Mouse (Mus musculus): Measurements from ENCODE around the gene Rcbtb2. TPM values are rescaled to one million over a fixed set of nuclear protein-coding genes. Genes with fewer than 3 reads are reported as not detected.

Rcbtb2 gene
- polyA plus RNA-seq, 1 experiment, result 48.4 TPM

DNA sequence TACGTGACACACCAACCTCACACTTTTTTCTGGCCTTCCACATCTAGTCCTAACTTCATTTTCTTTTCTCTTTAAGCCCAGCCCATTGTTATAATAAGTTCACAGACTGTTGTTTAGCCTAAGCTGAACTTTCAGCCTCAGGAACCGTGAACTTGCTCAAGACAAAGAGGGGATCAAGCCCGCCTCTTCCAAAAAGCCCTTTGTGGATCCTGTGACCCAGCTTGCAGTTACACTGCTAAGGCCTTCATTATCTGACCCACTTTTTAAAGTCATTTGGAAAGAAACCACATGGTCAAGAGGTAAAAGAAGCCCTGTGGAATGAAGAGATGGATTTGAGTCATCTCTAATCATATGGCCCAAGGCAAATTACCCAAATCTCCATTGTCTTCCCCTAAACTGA lies 19.0 kb downstream of the Rcbtb2 start:
- Histone ChIP-seq H3K27me3 (ENCODE audit: control insufficient read depth, insufficient read depth, low read length) (no peaks in the 10 kb centered on the region), H3K36me3 (ENCODE audit: control insufficient read depth, insufficient read depth, low read length) (no peaks in the 10 kb centered on the region), H3K4me1 (ENCODE audit: control insufficient read depth, insufficient read depth, low read length) (peaks cover 4% of the 10 kb centered on the region), H3K27ac (ENCODE audit: control insufficient read depth, insufficient read depth, low read depth, low read length) (no peak overlapping the region), H3K4me3 (ENCODE audit: control insufficient read depth, low read depth, low read length) (no peak overlapping the region)
- TF ChIP-seq CTCF (IDR thresholded peaks at IDR 0.05; ENCODE audit: control insufficient read depth, insufficient read depth, insufficient replicate concordance, low read depth, low read length) (no peak), POLR2A (IDR thresholded peaks at IDR 0.05; ENCODE audit: control insufficient read depth, low read depth, low read length) (no peak)

DNA sequence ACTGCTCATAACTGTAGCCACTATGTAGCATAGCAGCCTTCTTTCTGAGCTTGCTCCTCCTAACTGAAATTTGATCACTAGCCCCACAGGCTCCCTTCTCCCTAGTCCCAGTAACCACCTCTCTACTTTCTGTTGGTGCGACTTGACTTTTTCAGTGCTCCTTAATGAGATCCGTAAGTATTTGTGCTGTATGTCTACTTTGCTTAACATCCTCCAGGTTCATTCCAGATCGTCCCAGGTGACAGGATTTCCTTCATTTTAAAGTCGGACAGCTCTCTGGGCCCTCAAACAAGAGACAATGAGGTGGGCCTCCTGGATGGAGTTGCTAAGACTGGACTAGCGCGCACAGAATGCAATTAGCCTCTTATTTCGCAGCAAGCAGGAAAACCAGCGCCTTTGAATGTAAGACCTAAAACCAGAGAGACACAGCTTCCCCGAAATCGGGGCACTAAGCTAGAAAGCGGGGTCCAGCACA lies 19.6 kb downstream of the Rcbtb2 start:
- H3K27me3 ChIP-seq (ENCODE audit: control insufficient read depth, insufficient read depth, low read length), result no peaks in the 10 kb centered on the region
- H3K36me3 ChIP-seq (ENCODE audit: control insufficient read depth, insufficient read depth, low read length), result no peaks in the 10 kb centered on the region
- H3K27ac ChIP-seq (ENCODE audit: control insufficient read depth, insufficient read depth, low read depth, low read length), result peak overlapping the region; percentile 83
- H3K4me1 ChIP-seq (ENCODE audit: control insufficient read depth, insufficient read depth, low read length), result peaks cover 4% of the 10 kb centered on the region
- no peak for TF ChIP-seq POLR2A (IDR thresholded peaks at IDR 0.05; ENCODE audit: control insufficient read depth, low read depth, low read length)
- no peak for TF ChIP-seq CTCF (IDR thresholded peaks at IDR 0.05; ENCODE audit: control insufficient read depth, insufficient read depth, insufficient replicate concordance, low read depth, low read length)
- peak overlapping the region; percentile 95 for H3K4me3 ChIP-seq (ENCODE audit: control insufficient read depth, low read depth, low read length)

DNA sequence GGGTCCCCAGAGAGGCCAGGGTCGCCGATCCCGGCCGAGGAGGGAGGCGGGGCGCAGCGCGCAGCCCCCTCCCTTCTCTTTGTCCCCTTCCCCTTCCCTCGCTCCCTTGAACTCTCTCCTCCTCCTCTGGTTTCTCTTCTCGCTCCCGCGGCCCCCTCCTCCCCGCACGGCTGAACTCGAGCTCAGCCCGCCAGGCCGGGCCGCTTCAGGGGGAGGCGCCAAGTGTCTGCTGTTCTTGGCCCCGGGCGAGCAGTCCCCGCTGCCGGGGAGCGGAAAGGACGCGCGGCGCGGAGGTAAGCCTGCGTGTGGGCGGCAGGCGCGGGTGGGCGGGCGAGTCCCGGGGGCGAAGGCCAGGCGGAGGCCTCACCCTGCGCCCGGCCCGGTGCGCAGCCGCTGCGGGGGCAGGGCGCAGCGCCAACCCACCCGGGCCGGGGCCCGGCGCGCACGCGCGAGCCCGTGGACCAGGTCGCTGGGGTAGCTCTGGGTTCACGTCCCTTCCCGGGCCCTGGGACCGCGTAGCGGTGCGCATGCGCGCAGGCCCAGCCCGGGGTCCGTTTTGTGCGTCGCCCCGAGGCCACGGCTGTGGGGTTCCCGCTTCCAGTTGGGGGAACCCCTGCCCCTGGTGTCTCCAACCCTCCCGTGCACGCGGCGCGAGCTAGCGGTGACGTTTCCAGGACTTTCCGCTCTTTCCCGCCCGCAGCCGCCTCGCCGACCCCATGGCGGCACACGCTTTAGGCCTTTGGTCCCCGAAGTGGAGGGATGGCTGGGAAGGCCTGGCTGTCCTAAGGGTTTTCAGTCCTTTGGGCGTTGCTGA lies 20.3 kb downstream of the Rcbtb2 start:
- H3K27ac ChIP-seq (ENCODE audit: control insufficient read depth, insufficient read depth, low read depth, low read length), result peak overlapping the region; percentile 96
- no peaks in the 10 kb centered on the region for H3K27me3 ChIP-seq (ENCODE audit: control insufficient read depth, insufficient read depth, low read length)
- TF ChIP-seq POLR2A (IDR thresholded peaks at IDR 0.05; ENCODE audit: control insufficient read depth, low read depth, low read length) (peak; percentile 60), CTCF (IDR thresholded peaks at IDR 0.05; ENCODE audit: control insufficient read depth, insufficient read depth, insufficient replicate concordance, low read depth, low read length) (no peak)
- H3K4me1 ChIP-seq (ENCODE audit: control insufficient read depth, insufficient read depth, low read length), result peaks cover 4% of the 10 kb centered on the region
- peak overlapping the region; percentile 95 for H3K4me3 ChIP-seq (ENCODE audit: control insufficient read depth, low read depth, low read length)
- no peaks in the 10 kb centered on the region for H3K36me3 ChIP-seq (ENCODE audit: control insufficient read depth, insufficient read depth, low read length)

DNA sequence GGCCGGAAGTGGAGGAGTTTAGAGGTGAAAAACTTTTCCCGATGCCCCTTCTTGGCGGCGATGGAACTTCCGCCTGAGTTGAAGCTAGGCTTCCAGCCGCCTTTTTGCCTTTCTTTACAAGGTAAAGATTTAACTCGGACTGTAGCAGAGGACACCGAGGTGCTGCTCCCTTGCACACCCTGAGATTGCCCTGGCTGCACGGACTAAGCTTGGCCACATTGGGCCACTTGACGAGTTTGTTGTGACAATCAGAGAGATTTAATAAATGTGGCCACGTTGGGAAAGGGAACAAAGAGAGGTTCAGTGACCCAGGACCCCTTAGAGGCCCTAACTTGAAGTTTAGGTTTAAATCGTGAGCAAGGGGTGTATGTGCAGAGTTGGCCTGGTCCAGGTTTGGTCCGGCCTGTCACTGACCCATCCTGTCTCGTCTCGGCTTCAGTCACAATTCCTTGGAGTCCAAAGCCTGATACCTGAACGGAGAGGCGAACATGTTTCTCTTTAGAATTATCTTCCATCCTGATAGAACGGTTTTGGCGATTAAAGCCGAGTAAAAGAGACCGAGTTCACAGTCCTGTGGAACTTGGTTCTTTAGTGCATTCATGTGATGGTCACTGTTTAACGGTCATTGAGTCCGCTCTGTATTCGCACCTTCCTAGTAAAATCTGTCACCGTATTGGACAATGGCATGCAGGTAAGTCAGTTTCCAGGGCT lies 21.0 kb downstream of the Rcbtb2 start:
- Histone ChIP-seq H3K27me3 (ENCODE audit: control insufficient read depth, insufficient read depth, low read length) (no peaks in the 10 kb centered on the region), H3K27ac (ENCODE audit: control insufficient read depth, insufficient read depth, low read depth, low read length) (peak overlapping the region; percentile 96), H3K4me1 (ENCODE audit: control insufficient read depth, insufficient read depth, low read length) (peaks cover 4% of the 10 kb centered on the region), H3K4me3 (ENCODE audit: control insufficient read depth, low read depth, low read length) (peak overlapping the region; percentile 95), H3K36me3 (ENCODE audit: control insufficient read depth, insufficient read depth, low read length) (no peaks in the 10 kb centered on the region)
- TF ChIP-seq POLR2A (IDR thresholded peaks at IDR 0.05; ENCODE audit: control insufficient read depth, low read depth, low read length), result no peak
- no peak for TF ChIP-seq CTCF (IDR thresholded peaks at IDR 0.05; ENCODE audit: control insufficient read depth, insufficient read depth, insufficient replicate concordance, low read depth, low read length)

DNA sequence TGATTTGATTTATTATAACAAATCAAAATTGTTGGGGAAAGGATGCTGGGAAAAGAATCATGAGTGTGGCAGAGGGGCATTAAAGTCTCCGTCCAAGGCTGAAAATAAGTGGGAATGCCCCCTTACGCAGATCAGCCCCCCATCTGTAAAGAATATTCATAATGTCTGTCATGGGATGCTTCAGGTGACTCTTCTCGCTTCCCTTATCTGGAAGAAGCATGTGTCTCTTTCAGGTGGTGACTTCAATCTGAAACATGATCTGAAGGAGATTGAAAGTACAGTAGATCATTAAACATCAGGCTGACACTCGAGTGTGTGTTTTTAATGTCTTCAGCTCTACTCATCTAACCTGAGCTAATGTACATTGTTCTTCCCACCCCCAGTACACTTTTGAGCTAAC lies 22.7 kb downstream of the Rcbtb2 start:
- no peaks in the 10 kb centered on the region for H3K36me3 ChIP-seq (ENCODE audit: control insufficient read depth, insufficient read depth, low read length)
- TF ChIP-seq CTCF (IDR thresholded peaks at IDR 0.05; ENCODE audit: control insufficient read depth, insufficient read depth, insufficient replicate concordance, low read depth, low read length), result no peak
- no peak for TF ChIP-seq POLR2A (IDR thresholded peaks at IDR 0.05; ENCODE audit: control insufficient read depth, low read depth, low read length)
- no peak overlapping the region for H3K4me3 ChIP-seq (ENCODE audit: control insufficient read depth, low read depth, low read length)
- H3K27ac ChIP-seq (ENCODE audit: control insufficient read depth, insufficient read depth, low read depth, low read length), result no peak overlapping the region
- H3K27me3 ChIP-seq (ENCODE audit: control insufficient read depth, insufficient read depth, low read length), result no peaks in the 10 kb centered on the region
- H3K4me1 ChIP-seq (ENCODE audit: control insufficient read depth, insufficient read depth, low read length), result peaks cover 4% of the 10 kb centered on the region

DNA sequence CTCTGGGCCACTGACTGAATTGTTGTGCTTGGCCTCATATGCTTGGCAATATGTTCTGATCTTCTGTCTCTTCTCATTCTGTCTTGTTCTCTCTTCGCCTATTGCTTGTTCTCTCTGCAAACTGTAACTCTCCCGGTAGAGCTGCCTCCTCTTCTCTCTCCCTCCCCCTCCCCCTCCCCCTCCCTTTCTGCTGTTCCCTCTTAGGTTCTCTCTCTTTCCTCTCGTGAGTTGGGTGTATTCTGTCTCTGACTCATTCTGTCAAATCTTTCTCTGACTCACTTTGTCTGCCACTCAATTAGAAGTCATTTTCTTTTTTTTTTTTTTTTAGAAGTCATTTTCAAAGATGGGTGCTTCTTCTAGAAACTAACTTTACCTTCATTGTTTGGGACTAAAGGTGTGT lies 23.9 kb downstream of the Rcbtb2 start:
- Histone ChIP-seq H3K36me3 (ENCODE audit: control insufficient read depth, insufficient read depth, low read length) (no peaks in the 10 kb centered on the region), H3K27me3 (ENCODE audit: control insufficient read depth, insufficient read depth, low read length) (no peaks in the 10 kb centered on the region), H3K4me3 (ENCODE audit: control insufficient read depth, low read depth, low read length) (no peak overlapping the region), H3K4me1 (ENCODE audit: control insufficient read depth, insufficient read depth, low read length) (peaks cover 4% of the 10 kb centered on the region), H3K27ac (ENCODE audit: control insufficient read depth, insufficient read depth, low read depth, low read length) (no peak overlapping the region)
- no peak for TF ChIP-seq CTCF (IDR thresholded peaks at IDR 0.05; ENCODE audit: control insufficient read depth, insufficient read depth, insufficient replicate concordance, low read depth, low read length)
- no peak for TF ChIP-seq POLR2A (IDR thresholded peaks at IDR 0.05; ENCODE audit: control insufficient read depth, low read depth, low read length)

DNA sequence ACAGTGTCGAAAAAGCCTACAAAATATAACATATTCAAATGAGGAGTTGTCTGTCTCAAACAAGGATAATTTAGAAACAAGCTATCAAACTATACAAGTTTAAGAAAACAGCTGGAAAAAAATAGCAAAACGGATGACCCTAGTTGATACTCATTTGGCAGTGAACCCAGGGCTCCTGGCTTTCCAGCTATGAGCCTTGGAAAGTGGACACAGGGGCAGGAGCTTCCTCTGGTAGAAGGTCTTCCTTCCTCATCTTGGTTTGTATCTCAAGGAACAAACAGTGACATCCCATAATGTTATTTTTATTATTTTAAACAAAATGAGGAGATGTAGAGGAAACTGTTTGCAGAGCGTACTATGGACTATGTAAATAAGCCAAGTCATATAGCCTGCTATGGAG lies 25.3 kb downstream of the Rcbtb2 start:
- H3K36me3 ChIP-seq (ENCODE audit: control insufficient read depth, insufficient read depth, low read length), result no peaks in the 10 kb centered on the region
- TF ChIP-seq CTCF (IDR thresholded peaks at IDR 0.05; ENCODE audit: control insufficient read depth, insufficient read depth, insufficient replicate concordance, low read depth, low read length), result no peak
- no peak for TF ChIP-seq POLR2A (IDR thresholded peaks at IDR 0.05; ENCODE audit: control insufficient read depth, low read depth, low read length)

More for the DNA sequence above, 25.3 kb downstream of the Rcbtb2 start:
- Histone ChIP-seq H3K4me1 (ENCODE audit: control insufficient read depth, insufficient read depth, low read length) (peaks cover 2% of the 10 kb centered on the region), H3K27me3 (ENCODE audit: control insufficient read depth, insufficient read depth, low read length) (no peaks in the 10 kb centered on the region), H3K4me3 (ENCODE audit: control insufficient read depth, low read depth, low read length) (no peak overlapping the region), H3K27ac (ENCODE audit: control insufficient read depth, insufficient read depth, low read depth, low read length) (no peak overlapping the region)

Data from testis, adult 2 months (tissue).